Mouse (Mus musculus): ENCODE data around the gene Traf3ip1.

GRCm38 (mm10) chr1:91572458-91572857 lies 78.0 kb downstream of the Traf3ip1 start:
- TF ChIP-seq CTCF (IDR thresholded peaks at IDR 0.05; ENCODE audit: borderline replicate concordance, insufficient read depth, low read depth, low read length): no peak
- TF ChIP-seq POLR2A (IDR thresholded peaks at IDR 0.05; ENCODE audit: borderline replicate concordance, insufficient read depth, low read length): no peak
